Mouse (Mus musculus) spleen, postnatal 0 days (tissue): ENCODE data around the gene Entpd8. TPM values are rescaled to one million over a fixed set of nuclear protein-coding genes. Genes with fewer than 3 reads are reported as not detected.

ENCODE experiments used
- polyA plus RNA-seq: library from polyadenylated mRNA; unstranded; fragments of >200 nt; fragmentation: Nextera tagmentation; extraction: Ambion mirVana; gene quantifications from 2 replicates; pipeline ENCODE4 v1.2.1, GENCODE M21; 2015

Entpd8 gene
- polyA plus RNA-seq, result not detected in 2 replicates

DNA sequence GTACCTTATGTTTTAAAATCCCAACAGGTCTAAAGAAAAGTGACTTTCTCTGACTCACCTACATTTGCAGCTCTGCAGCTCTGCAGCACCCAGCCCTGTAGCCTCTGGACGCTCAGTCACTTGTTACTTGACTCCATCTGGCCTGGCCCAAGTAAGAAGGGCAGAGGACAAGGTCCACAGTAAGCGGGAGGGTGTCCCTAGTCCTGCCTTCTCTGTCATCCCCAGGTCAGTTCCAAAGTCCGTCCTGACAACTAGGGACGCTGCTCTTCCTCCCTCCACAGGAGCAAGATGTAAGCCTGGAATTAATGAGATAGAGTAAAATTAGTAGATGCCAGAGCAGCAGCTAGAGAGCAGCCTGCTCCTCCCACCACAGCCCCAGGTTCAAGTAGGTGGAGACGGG lies at the start of gene Entpd8:
Gene Entpd8 (plus strand): TSS at position 229 of the 400 bp plus-strand sequence.

DNA sequence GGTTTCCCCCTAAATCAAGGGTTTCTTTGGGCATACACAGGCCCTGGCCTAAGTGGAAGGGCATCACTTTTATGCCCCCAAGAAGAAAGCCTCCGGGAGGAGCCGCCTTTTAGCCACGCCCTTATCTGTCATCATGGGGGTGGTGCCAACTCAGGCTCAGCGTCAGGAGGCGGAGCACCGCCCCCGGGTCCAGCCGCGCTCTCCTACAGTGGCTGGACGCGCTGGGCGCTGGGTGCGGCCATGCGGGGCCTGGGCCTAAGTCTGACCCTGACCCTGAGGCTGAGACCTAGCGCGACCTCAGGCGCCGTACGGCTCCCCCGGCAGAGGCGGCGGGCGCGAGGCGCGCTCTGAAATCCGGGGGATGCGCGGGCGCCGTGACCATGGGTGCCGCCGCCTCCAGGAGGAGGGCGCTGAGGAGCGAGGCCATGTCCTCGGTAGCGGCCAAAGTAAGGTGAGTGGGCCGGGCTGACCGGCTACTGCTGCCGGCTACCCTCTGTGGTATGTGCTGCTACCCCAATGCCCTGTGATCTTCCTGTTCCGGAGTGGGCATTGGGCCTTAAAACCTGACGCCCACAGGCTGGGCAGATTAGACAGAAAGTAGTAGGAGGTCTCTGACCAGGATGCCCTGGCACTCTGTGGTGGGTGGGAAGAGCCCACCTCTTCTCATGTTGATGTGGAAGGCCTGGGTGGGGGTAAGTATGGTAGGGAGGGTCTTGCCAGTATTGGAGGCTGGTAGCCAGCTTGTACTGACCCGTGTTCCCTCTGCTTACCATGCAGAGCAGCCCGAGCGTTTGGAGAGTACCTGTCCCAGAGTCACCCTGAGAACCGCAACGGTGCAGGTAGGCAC lies 25.7 kb upstream of the Entpd8 start, which contains the start of gene Nsmf:
Gene Nsmf (plus strand): TSS at position 135 of the 847 bp plus-strand sequence.

DNA sequence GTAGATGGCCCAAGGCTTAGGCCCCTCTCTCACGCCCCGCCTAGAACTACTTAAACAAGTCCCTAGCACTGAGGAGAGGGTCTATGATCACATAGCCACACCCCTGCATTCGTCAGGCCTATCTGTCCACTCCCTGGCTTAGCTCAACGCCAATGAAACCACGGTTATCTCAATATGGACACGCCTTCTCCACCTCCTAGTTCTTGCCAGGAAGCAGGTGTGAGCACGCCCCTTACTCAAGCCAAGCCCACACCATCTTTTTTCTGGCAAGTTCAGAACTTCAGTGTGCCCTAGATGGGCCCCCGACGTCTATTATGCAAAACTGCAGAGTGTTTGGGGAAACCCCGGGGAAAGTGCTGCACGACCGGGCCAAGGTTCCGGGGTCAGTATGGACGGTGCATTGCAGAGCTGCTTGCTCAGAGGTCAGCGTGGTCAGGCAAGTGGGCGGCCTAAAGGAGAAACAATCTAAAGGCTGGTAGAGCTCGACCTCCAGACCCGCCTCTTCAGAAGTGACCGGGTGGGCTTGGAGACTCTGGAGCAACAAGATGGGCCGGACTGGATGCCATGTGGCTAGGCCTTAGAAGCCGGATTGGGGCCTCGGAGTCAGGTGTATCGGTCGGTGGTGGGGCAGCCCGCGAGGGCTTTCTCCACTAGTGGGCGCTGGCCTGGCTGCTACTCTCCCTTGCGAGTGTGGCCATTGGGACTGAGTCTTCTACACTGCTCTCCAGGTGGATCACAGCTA lies 15.2 kb downstream of the Entpd8 start, which contains the start of gene Noxa1:
Gene Noxa1 (minus strand): TSS at position 41 of the 742 bp plus-strand sequence.

Other genes with a start within 250 kb of the Entpd8 start
- 25.0 and 28.0 TPM in 2 replicates for gene Ehmt1, start 160.7 kb upstream of the Entpd8 start, polyA plus RNA-seq
- 39.2 and 50.4 TPM in 2 replicates for gene Arrdc1, start 145.1 kb upstream of the Entpd8 start, polyA plus RNA-seq
- gene Zmynd19, start 130.5 kb upstream of the Entpd8 start, polyA plus RNA-seq, result 13.4 and 15.2 TPM in 2 replicates
- gene Dph7, start 117.9 kb upstream of the Entpd8 start, polyA plus RNA-seq, result 15.2 and 15.6 TPM in 2 replicates
- gene Mrpl41, start 105.2 kb upstream of the Entpd8 start, polyA plus RNA-seq, result 97.8 and 105 TPM in 2 replicates
- 24.9 and 30.7 TPM in 2 replicates for gene Pnpla7, start 104.3 kb upstream of the Entpd8 start, polyA plus RNA-seq
- gene Nsmf, start 25.9 kb upstream of the Entpd8 start, polyA plus RNA-seq, result 16.5 and 22.2 TPM in 2 replicates
- 0.07 and 0.21 TPM in 2 replicates for gene Noxa1, start 14.8 kb downstream of the Entpd8 start, polyA plus RNA-seq
- gene Nrarp, start 100.5 kb downstream of the Entpd8 start, polyA plus RNA-seq, result 5.3 and 5.6 TPM in 2 replicates
- gene Tor4a, start 116.6 kb downstream of the Entpd8 start, polyA plus RNA-seq, result 9.0 and 12.1 TPM in 2 replicates
- gene Nelfb, start 131.2 kb downstream of the Entpd8 start, polyA plus RNA-seq, result 46.6 and 50.8 TPM in 2 replicates
- gene Stpg3, start 134.3 kb downstream of the Entpd8 start, polyA plus RNA-seq, result not detected in 2 replicates
- 0.82 and 1.2 TPM in 2 replicates for gene Fam166a, start 138.4 kb downstream of the Entpd8 start, polyA plus RNA-seq
- gene Tubb4b, start 144.4 kb downstream of the Entpd8 start, polyA plus RNA-seq, result 605 and 682 TPM in 2 replicates
- 0.07 TPM in 1 of 2 replicates, not detected in the other for gene Slc34a3, start 154.1 kb downstream of the Entpd8 start, polyA plus RNA-seq
- gene Rnf224, start 156.5 kb downstream of the Entpd8 start, polyA plus RNA-seq, result 0.10 TPM in 1 of 2 replicates, not detected in the other
- 0.69 and 0.85 TPM in 2 replicates for gene Rnf208, start 162.0 kb downstream of the Entpd8 start, polyA plus RNA-seq
- not detected in 2 replicates for gene Cysrt1, start 162.1 kb downstream of the Entpd8 start, polyA plus RNA-seq
- gene AL732309.1, start 166.6 kb downstream of the Entpd8 start, polyA plus RNA-seq, result 2.9 and 3.5 TPM in 2 replicates
- gene Tmem203, start 175.1 kb downstream of the Entpd8 start, polyA plus RNA-seq, result 31.2 and 35.2 TPM in 2 replicates
- gene Tprn, start 182.3 kb downstream of the Entpd8 start, polyA plus RNA-seq, result 7.7 and 9.0 TPM in 2 replicates
- gene Ssna1, start 192.1 kb downstream of the Entpd8 start, polyA plus RNA-seq, result 176 and 182 TPM in 2 replicates
- 45.1 and 48.8 TPM in 2 replicates for gene Anapc2, start 192.2 kb downstream of the Entpd8 start, polyA plus RNA-seq
- gene Tmem210, start 207.8 kb downstream of the Entpd8 start, polyA plus RNA-seq, result not detected in 2 replicates
- not detected in 2 replicates for gene Lrrc26, start 209.6 kb downstream of the Entpd8 start, polyA plus RNA-seq
- 0.06 TPM in 1 of 2 replicates, not detected in the other for gene Grin1, start 238.9 kb downstream of the Entpd8 start, polyA plus RNA-seq